Mouse (Mus musculus): ENCODE results near the gene Cars.

- TF ChIP-seq USF1 (IDR thresholded peaks at IDR 0.05; ENCODE audit: low read depth) = no peak
- no peak for TF ChIP-seq MAX (IDR thresholded peaks at IDR 0.05)
- no peak for TF ChIP-seq CTCF (IDR thresholded peaks at IDR 0.05; ENCODE audit: control insufficient read depth, insufficient read depth, insufficient read length)
- TF ChIP-seq MYOG (IDR thresholded peaks at IDR 0.05; ENCODE audit: control insufficient read depth, extremely low read depth, insufficient read length) = no peak
- TF ChIP-seq FOSL1 (IDR thresholded peaks at IDR 0.05; ENCODE audit: insufficient read depth, low read length, poor library complexity, severe bottlenecking) = no peak
These were observed 5.0 kb downstream of the Cars start for GRCm38 (mm10) chr7:143594865-143595264.
